Mouse (Mus musculus): ENCODE data around the gene Fam90a1a. TPM values are rescaled to one million over a fixed set of nuclear protein-coding genes. Genes with fewer than 3 reads are reported as not detected.

Fam90a1a gene
- polyA plus RNA-seq, 1 experiment from 2014 or later = not detected

DNA sequence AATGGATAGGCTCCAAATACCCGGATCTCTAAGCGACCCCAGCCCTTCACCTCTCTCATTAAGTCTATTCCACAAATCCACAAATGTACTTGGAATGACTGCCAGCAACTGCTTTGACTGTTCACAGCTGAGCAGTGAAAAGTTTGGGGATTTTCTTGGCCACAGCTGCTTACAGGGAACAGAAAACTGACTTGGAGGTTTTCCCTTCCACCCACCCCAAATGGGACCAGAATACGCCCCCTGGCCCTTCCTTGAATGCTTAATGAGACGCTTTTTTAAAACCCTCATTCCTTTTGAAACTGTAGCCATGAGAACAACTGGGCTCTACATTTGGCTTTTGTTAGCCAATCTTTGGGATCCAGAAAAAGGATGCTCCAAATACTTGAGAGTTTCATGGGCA, 19.7 kb downstream of the Fam90a1a start:
- no peak for ATAC-seq (ENCODE audit: low read depth)
- 63% methylated on average over 4 of the region's 4 CpGs for WGBS
- no peak overlapping the region for H3K9ac ChIP-seq
- H3K27ac ChIP-seq (replicated peaks) = no peak overlapping the region
- no peaks in the 10 kb centered on the region for H3K9me3 ChIP-seq
- H3K4me3 ChIP-seq = no peak overlapping the region
- no peaks in the 10 kb centered on the region for H3K27me3 ChIP-seq
- no peak overlapping the region for H3K4me2 ChIP-seq
- no peaks in the 10 kb centered on the region for H3K36me3 ChIP-seq
- H3K4me1 ChIP-seq (replicated peaks) = no peaks in the 10 kb centered on the region

GRCm38 (mm10) chr8:21981664-21982337, 23.3 kb downstream of the Fam90a1a start:
- H3K9me3 ChIP-seq = no peaks in the 10 kb centered on the region
- H3K27ac ChIP-seq (replicated peaks) = no peak overlapping the region
- H3K4me3 ChIP-seq = no peak overlapping the region
- no peaks in the 10 kb centered on the region for H3K36me3 ChIP-seq
- no peak overlapping the region for H3K9ac ChIP-seq
- H3K27me3 ChIP-seq = no peaks in the 10 kb centered on the region
- peak; percentile 63 for ATAC-seq (ENCODE audit: low read depth)
- 53% methylated on average over 8 of the region's 8 CpGs for WGBS
- H3K4me2 ChIP-seq = no peak overlapping the region
- no peaks in the 10 kb centered on the region for H3K4me1 ChIP-seq (replicated peaks)

DNA sequence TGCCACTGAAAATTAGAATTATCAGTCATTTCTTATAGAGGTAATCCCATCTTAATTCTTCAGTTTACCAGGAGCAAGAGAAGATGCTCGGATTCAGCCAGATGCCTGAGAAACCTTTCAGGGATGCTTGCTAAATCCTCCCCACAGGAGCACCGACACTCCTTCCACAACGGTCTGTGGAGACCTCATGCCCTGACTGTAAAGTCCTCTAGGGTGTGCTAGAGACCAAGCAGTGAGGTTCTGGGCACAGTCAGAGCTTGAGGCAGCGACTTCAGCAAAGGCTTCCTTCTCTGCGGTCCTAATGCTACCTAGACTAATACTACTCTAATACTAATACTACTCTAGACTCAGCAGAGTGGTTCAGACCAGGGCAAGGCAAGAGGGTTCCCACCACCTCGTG, 33.7 kb downstream of the Fam90a1a start:
- H3K4me2 ChIP-seq = no peak overlapping the region
- H3K9me3 ChIP-seq = no peaks in the 10 kb centered on the region
- H3K27me3 ChIP-seq = no peaks in the 10 kb centered on the region
- no peak overlapping the region for H3K27ac ChIP-seq (replicated peaks)
- H3K9ac ChIP-seq = no peak overlapping the region
- ATAC-seq (ENCODE audit: low read depth) = peak; percentile 77
- 28% methylated on average over 6 of the region's 6 CpGs for WGBS
- H3K36me3 ChIP-seq = no peaks in the 10 kb centered on the region
- H3K4me3 ChIP-seq = no peak overlapping the region
- H3K4me1 ChIP-seq (replicated peaks) = no peaks in the 10 kb centered on the region

GRCm38 (mm10) chr8:21995181-21995580, 36.7 kb downstream of the Fam90a1a start:
- no peak overlapping the region for H3K27ac ChIP-seq (replicated peaks)
- H3K9ac ChIP-seq = no peak overlapping the region
- H3K27me3 ChIP-seq = no peaks in the 10 kb centered on the region
- no peaks in the 10 kb centered on the region for H3K9me3 ChIP-seq
- H3K4me3 ChIP-seq = no peak overlapping the region
- H3K4me1 ChIP-seq (replicated peaks) = no peaks in the 10 kb centered on the region
- H3K4me2 ChIP-seq = no peak overlapping the region
- no peak for ATAC-seq (ENCODE audit: low read depth)
- 64% methylated on average over 3 of the region's 3 CpGs for WGBS
- H3K36me3 ChIP-seq = no peaks in the 10 kb centered on the region

DNA sequence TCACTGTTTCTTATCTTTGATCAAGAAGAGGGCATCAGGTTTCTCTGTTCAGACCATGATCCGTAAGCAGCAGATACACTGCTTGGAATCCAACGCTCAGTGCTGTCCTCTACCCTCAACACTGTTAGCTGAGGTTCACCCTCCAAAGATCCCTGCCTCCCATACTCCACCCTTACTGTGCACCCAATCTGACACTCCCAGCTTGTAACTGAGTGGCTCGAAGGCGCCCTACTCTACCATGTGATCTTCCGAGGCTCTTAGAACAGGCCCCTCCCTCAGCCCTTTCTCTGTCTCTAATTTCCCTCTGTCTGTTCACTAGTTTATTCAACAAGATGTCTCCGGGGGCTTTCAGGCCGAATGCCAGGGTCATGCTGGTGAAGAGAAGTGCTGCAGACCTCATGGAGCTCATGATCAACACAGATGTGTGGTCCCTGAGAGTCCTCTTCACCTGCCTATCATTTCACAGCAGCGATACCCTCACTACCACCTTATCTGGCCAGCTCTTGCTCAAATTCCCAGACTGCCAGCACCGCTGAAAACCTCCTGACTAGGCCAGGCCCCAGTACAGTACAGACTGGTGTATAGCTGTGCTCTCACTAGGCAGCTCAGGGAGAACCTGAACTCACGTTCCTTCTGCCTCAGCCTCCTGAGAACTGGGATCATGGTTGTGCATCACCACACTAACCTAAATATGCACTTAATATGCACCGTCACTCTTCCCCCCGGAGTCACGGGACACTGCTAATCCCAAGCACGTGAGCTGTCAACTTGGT, 46.4 kb downstream of the Fam90a1a start:
- no peak for ATAC-seq (ENCODE audit: low read depth)
- no peaks in the 10 kb centered on the region for H3K9me3 ChIP-seq
- no peak overlapping the region for H3K9ac ChIP-seq
- no peaks in the 10 kb centered on the region for H3K36me3 ChIP-seq
- WGBS = 86% methylated on average over 14 of the region's 14 CpGs
- no peak overlapping the region for H3K4me2 ChIP-seq
- no peaks in the 10 kb centered on the region for H3K27me3 ChIP-seq
- no peaks in the 10 kb centered on the region for H3K4me1 ChIP-seq (replicated peaks)
- H3K27ac ChIP-seq (replicated peaks) = no peak overlapping the region
- no peak overlapping the region for H3K4me3 ChIP-seq

DNA sequence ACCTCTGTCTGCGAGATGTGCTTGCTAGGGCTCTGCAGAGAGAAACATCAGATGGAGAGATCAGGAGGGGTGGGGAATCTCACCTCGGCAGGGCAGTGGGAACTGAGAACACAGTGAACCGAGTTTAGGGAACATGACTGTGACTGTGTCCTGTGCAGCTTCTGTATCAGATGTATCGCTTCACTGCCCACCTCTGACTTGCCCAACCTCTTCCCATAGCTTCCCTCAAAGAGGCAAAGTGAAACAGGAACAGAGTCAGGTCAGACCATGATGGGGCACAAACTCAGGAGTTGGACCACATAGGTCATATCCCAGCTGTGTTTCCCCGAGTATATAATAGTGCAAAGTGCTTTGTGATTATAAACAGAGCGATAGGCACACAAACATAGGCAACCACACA, 47.9 kb downstream of the Fam90a1a start:
- 91% methylated on average over 6 of the region's 6 CpGs for WGBS
- Histone ChIP-seq H3K9ac (no peak overlapping the region), H3K9me3 (no peaks in the 10 kb centered on the region), H3K36me3 (no peaks in the 10 kb centered on the region), H3K4me2 (no peak overlapping the region), H3K4me3 (no peak overlapping the region), H3K27me3 (no peaks in the 10 kb centered on the region), H3K27ac (replicated peaks) (no peak overlapping the region), H3K4me1 (replicated peaks) (no peaks in the 10 kb centered on the region)
- no peak for ATAC-seq (ENCODE audit: low read depth)

- no peak for ATAC-seq (ENCODE audit: low read depth)
- 73% methylated on average over 3 of the region's 3 CpGs for WGBS
- H3K4me1 ChIP-seq (replicated peaks) = no peaks in the 10 kb centered on the region
- no peak overlapping the region for H3K27ac ChIP-seq (replicated peaks)
- H3K27me3 ChIP-seq = no peaks in the 10 kb centered on the region
- no peak overlapping the region for H3K4me2 ChIP-seq
- H3K36me3 ChIP-seq = no peaks in the 10 kb centered on the region
- no peak overlapping the region for H3K4me3 ChIP-seq
- H3K9me3 ChIP-seq = no peaks in the 10 kb centered on the region
- no peak overlapping the region for H3K9ac ChIP-seq
Measured at GRCm38 (mm10) chr8:22009403-22009802, 50.9 kb downstream of the Fam90a1a start.

DNA sequence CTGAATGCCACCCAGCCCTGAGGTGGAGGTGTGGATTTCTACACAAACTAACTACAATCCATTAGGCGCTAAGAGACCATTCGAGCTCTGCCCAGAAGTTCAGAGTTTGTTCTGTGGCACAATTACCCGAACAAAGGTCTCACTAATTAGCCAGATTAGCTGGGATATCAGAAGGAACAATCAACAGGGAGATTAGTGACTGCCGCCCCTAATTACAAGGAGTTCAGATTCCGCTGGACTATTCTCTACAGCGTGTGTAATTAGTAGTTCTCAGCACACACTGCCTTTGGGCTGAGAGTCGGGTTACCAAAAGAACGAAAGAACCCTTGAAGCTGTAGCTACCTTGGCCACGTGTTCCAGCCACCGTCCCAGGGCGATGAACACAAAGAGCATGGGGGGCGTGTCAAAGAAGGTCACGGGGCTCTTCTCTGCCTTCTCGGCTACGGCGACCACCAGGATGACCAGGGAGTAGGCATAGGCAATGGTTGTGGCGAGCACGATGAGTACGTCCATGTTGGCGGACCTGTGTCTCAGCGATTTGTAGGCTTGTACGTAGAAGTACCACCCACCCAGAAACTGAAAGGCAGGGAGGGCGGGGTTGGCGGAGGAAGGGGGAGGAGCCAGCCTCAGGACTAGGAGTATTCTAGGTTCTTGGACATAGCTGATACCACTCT, 54.7 kb downstream of the Fam90a1a start:
- no peaks in the 10 kb centered on the region for H3K4me1 ChIP-seq (replicated peaks)
- H3K9ac ChIP-seq = no peak overlapping the region
- ATAC-seq (ENCODE audit: low read depth) = no peak
- no peak overlapping the region for H3K4me3 ChIP-seq
- H3K4me2 ChIP-seq = no peak overlapping the region
- H3K36me3 ChIP-seq = no peaks in the 10 kb centered on the region
- no peaks in the 10 kb centered on the region for H3K27me3 ChIP-seq
- no peaks in the 10 kb centered on the region for H3K9me3 ChIP-seq
- H3K27ac ChIP-seq (replicated peaks) = no peak overlapping the region
- WGBS = 76% methylated on average over 24 of the region's 24 CpGs

Other genes starting within 250 kb of the Fam90a1a start
- not detected in 2 replicates for gene Defa24, start 224.2 kb upstream of the Fam90a1a start, polyA plus RNA-seq (2015; fragmentation: Nextera tagmentation; extraction: Ambion mirVana)
- not detected in 2 replicates for gene Defb50, start 135.2 kb upstream of the Fam90a1a start, polyA plus RNA-seq (2015; fragmentation: Nextera tagmentation; extraction: Ambion mirVana)
- gene Defb2, start 118.8 kb upstream of the Fam90a1a start, polyA plus RNA-seq (2015; fragmentation: Nextera tagmentation; extraction: Ambion mirVana) = not detected in 2 replicates
- gene Defb10, start 99.8 kb upstream of the Fam90a1a start, polyA plus RNA-seq (2015; fragmentation: Nextera tagmentation; extraction: Ambion mirVana) = not detected in 2 replicates
- not detected in 2 replicates for gene Defb9, start 73.3 kb upstream of the Fam90a1a start, polyA plus RNA-seq (2015; fragmentation: Nextera tagmentation; extraction: Ambion mirVana)
- 6.7 TPM in 1 of 2 replicates, not detected in the other for gene Defb11, start 52.3 kb upstream of the Fam90a1a start, polyA plus RNA-seq (2015; fragmentation: Nextera tagmentation; extraction: Ambion mirVana)
- not detected in 2 replicates for gene Defb15, start 26.0 kb upstream of the Fam90a1a start, polyA plus RNA-seq (2015; fragmentation: Nextera tagmentation; extraction: Ambion mirVana)
- gene Defb35, start 20.4 kb upstream of the Fam90a1a start, polyA plus RNA-seq (2015; fragmentation: Nextera tagmentation; extraction: Ambion mirVana) = not detected in 2 replicates
- gene Defb13, start 12.0 kb upstream of the Fam90a1a start, polyA plus RNA-seq (2015; fragmentation: Nextera tagmentation; extraction: Ambion mirVana) = not detected in 2 replicates
- gene Ccdc70, start 11.1 kb downstream of the Fam90a1a start, polyA plus RNA-seq (2015; fragmentation: Nextera tagmentation; extraction: Ambion mirVana) = not detected in 2 replicates
- gene Atp7b, start 101.6 kb downstream of the Fam90a1a start, polyA plus RNA-seq (2015; fragmentation: Nextera tagmentation; extraction: Ambion mirVana) = 0.99 and 1.3 TPM in 2 replicates
- gene Alg11, start 102.0 kb downstream of the Fam90a1a start, polyA plus RNA-seq (2015; fragmentation: Nextera tagmentation; extraction: Ambion mirVana) = 38.0 and 41.3 TPM in 2 replicates
- 0.17 and 0.32 TPM in 2 replicates for gene Nek5, start 166.3 kb downstream of the Fam90a1a start, polyA plus RNA-seq (2015; fragmentation: Nextera tagmentation; extraction: Ambion mirVana)
- gene Nek3, start 207.7 kb downstream of the Fam90a1a start, polyA plus RNA-seq (2015; fragmentation: Nextera tagmentation; extraction: Ambion mirVana) = 8.3 and 9.1 TPM in 2 replicates
- 15.5 and 20.4 TPM in 2 replicates for gene Ckap2, start 227.1 kb downstream of the Fam90a1a start, polyA plus RNA-seq (2015; fragmentation: Nextera tagmentation; extraction: Ambion mirVana)
- 43.8 and 44.5 TPM in 2 replicates for gene Vps36, start 234.1 kb downstream of the Fam90a1a start, polyA plus RNA-seq (2015; fragmentation: Nextera tagmentation; extraction: Ambion mirVana)